Mouse (Mus musculus) bone marrow macrophage, adult 2 months (primary cell): ENCODE measurements around the gene D8Ertd738e.

Source experiments
- CTCF ChIP-seq: IDR thresholded peaks from 2 replicates; pipeline ENCODE4 v1.5.1; 2012; ENCODE audit warnings: low read depth, mild to moderate bottlenecking, low read length, moderate library complexity
- POLR2A ChIP-seq: IDR thresholded peaks from 2 replicates; pipeline ENCODE4 v1.6.1; 2012; ENCODE audit warnings: mild to moderate bottlenecking, low read depth, low read length, borderline replicate concordance

DNA sequence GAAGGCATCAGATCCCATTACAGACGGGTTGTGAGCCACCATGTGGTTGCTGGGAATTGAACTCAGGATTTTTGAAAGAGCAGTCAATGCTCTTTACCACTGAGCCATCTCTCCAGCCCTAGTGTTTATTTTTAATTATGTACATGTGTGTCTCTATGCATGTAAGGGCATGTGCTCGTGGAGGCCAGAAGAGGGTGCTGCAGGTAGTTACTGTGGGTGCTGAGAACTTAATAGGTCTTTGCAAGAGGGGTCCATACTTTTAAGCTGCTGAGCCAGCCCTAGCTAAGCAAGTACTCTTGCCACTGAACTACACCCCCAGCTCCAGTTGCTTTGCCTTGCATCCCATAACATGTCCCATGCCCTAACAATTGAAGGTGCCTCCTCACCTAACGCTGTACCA is 6.3 kb upstream of the D8Ertd738e start:
- TF ChIP-seq CTCF, result no peak
- TF ChIP-seq POLR2A, result no peak
